Mouse (Mus musculus) embryonic facial prominence, embryonic 13.5 days (tissue): ENCODE measurements around the gene Tpst2. TPM values are rescaled to one million over a fixed set of nuclear protein-coding genes. Genes with fewer than 3 reads are reported as not detected.

ENCODE experiments used
- ATAC-seq: fragments of 200-750 bp; cut with Nextera tagmentation; 2 replicates; pipeline ENCODE4 v1.8.0; 2017; ENCODE audit warnings: low read depth; ENCODE audit not compliant: insufficient number of reproducible peaks, insufficient read depth, low FRiP score, low TSS enrichment
- H3K27ac ChIP-seq: fragments of 300-500 bp; sonication (generic); 2 replicates; pipeline ENCODE4 v1.5.1; 2015; ENCODE audit warnings: moderate library complexity, mild to moderate bottlenecking, inconsistent platforms
- H3K27me3 ChIP-seq: fragments of 300-500 bp; sonication (generic); 2 replicates; pipeline ENCODE4 v1.6.1; 2015; ENCODE audit warnings: mild to moderate bottlenecking, inconsistent platforms
- H3K36me3 ChIP-seq: fragments of 300-500 bp; sonication (generic); 2 replicates; pipeline ENCODE4 v1.6.1; 2015; ENCODE audit warnings: mild to moderate bottlenecking, inconsistent platforms
- H3K4me1 ChIP-seq: fragments of 300-500 bp; sonication (generic); 2 replicates; pipeline ENCODE4 v1.6.1; 2015; ENCODE audit warnings: inconsistent platforms
- H3K4me2 ChIP-seq: fragments of 300-500 bp; sonication (generic); 2 replicates; pipeline ENCODE4 v1.6.1; 2015; ENCODE audit warnings: moderate library complexity, mild to moderate bottlenecking, inconsistent platforms
- H3K4me3 ChIP-seq: fragments of 300-500 bp; sonication (generic); 2 replicates; pipeline ENCODE4 v1.5.1; 2015; ENCODE audit warnings: mild to moderate bottlenecking, inconsistent platforms
- H3K9ac ChIP-seq: fragments of 300-500 bp; sonication (generic); 2 replicates; pipeline ENCODE4 v1.6.1; 2015; ENCODE audit warnings: mild to moderate bottlenecking, inconsistent platforms
- H3K9me3 ChIP-seq: fragments of 300-500 bp; sonication (generic); 2 replicates; pipeline ENCODE4 v1.6.1; 2016; ENCODE audit warnings: inconsistent platforms
- WGBS: fragments of 180-500 bp; shearing (Covaris S2); methylation state at CpG from one replicate; pipeline ENCODE4 v1.1.7; 2015; ENCODE audit warnings: mixed read lengths; 5-methylcytosine and 5-hydroxymethylcytosine counted together
- polyA plus RNA-seq: library from polyadenylated mRNA; unstranded; fragments of >200 nt; fragmentation: Nextera tagmentation; extraction: Ambion mirVana; gene quantifications from 2 replicates; pipeline ENCODE4 v1.2.1, GENCODE M21; 2015

Tpst2 gene
- polyA plus RNA-seq, 1 experiment from 2014 or later: 38.7 TPM

- no peak for ATAC-seq
- no peak overlapping the region for H3K9ac ChIP-seq
- no peak overlapping the region for H3K27ac ChIP-seq
- peak overlapping the region; percentile 81 for H3K4me2 ChIP-seq
- WGBS: 36% methylated on average over 4 of the region's 4 CpGs
- H3K4me3 ChIP-seq: no peak overlapping the region; the same call in 1 of the 2 replicates
- H3K4me1 ChIP-seq: peaks cover 42% of the 10 kb centered on the region
- no peaks in the 10 kb centered on the region for H3K9me3 ChIP-seq
- no peaks in the 10 kb centered on the region for H3K36me3 ChIP-seq
- H3K27me3 ChIP-seq: peaks cover 5% of the 10 kb centered on the region
Measured at GRCm38 (mm10) chr5:112275021-112275804, 1.3 kb upstream of the Tpst2 start.

- peak overlapping the region; percentile 72 for H3K27ac ChIP-seq
- H3K36me3 ChIP-seq: no peaks in the 10 kb centered on the region
- peak overlapping the region; percentile 73 for H3K4me3 ChIP-seq
- H3K27me3 ChIP-seq: peaks cover 2% of the 10 kb centered on the region; the same call in 1 of the 2 replicates
- peak overlapping the region; percentile 81 for H3K4me2 ChIP-seq
- under 1% methylated on average over 24 of the region's 24 CpGs for WGBS
- H3K4me1 ChIP-seq: peaks cover 58% of the 10 kb centered on the region
- no peak for ATAC-seq
- peak overlapping the region; percentile 86 for H3K9ac ChIP-seq
- H3K9me3 ChIP-seq: no peaks in the 10 kb centered on the region
Measured at GRCm38 (mm10) chr5:112276907-112277348, 437 bp downstream of the Tpst2 start.

- peak overlapping the region; percentile 81 for H3K4me2 ChIP-seq
- H3K27me3 ChIP-seq: peaks cover 2% of the 10 kb centered on the region; the same call in 1 of the 2 replicates
- peak overlapping the region; percentile 86 for H3K9ac ChIP-seq
- H3K4me3 ChIP-seq: peak overlapping the region; percentile 73; the same call in 1 of the 2 replicates
- 87% methylated on average over 11 of the region's 11 CpGs for WGBS
- no peak for ATAC-seq
- peaks cover 66% of the 10 kb centered on the region for H3K4me1 ChIP-seq
- H3K36me3 ChIP-seq: no peaks in the 10 kb centered on the region
- no peak overlapping the region for H3K27ac ChIP-seq
- H3K9me3 ChIP-seq: no peaks in the 10 kb centered on the region
Measured at GRCm38 (mm10) chr5:112277906-112278470, 1.5 kb downstream of the Tpst2 start.

GRCm38 (mm10) chr5:112279181-112280021 is 2.9 kb downstream of the Tpst2 start:
- ATAC-seq: no peak
- Histone ChIP-seq H3K9ac (0 out of 2 replicates have a peak overlapping the region, but pooled peaks have one; percentile 21), H3K4me3 (no peak overlapping the region), H3K4me2 (no peak overlapping the region), H3K36me3 (no peaks in the 10 kb centered on the region; the same call in 1 of the 2 replicates), H3K27me3 (peaks cover 2% of the 10 kb centered on the region; the same call in 1 of the 2 replicates), H3K4me1 (peaks cover 69% of the 10 kb centered on the region), H3K27ac (no peak overlapping the region), H3K9me3 (no peaks in the 10 kb centered on the region)
- WGBS: 80% methylated on average over 17 of the region's 17 CpGs

GRCm38 (mm10) chr5:112280151-112280550 is 3.7 kb downstream of the Tpst2 start:
- Histone ChIP-seq H3K9me3 (no peaks in the 10 kb centered on the region), H3K9ac (0 out of 2 replicates have a peak overlapping the region, but pooled peaks have one; percentile 21), H3K4me1 (peaks cover 69% of the 10 kb centered on the region), H3K4me2 (no peak overlapping the region), H3K4me3 (no peak overlapping the region), H3K27ac (no peak overlapping the region), H3K27me3 (no peaks in the 10 kb centered on the region), H3K36me3 (no peaks in the 10 kb centered on the region; the same call in 1 of the 2 replicates)
- WGBS: 75% methylated on average over 7 of the region's 7 CpGs
- no peak for ATAC-seq

- no peak overlapping the region for H3K9ac ChIP-seq
- WGBS: 41% methylated on average over 15 of the region's 15 CpGs
- H3K36me3 ChIP-seq: no peaks in the 10 kb centered on the region; the same call in 1 of the 2 replicates
- no peak overlapping the region for H3K4me2 ChIP-seq
- peaks cover 62% of the 10 kb centered on the region for H3K4me1 ChIP-seq
- ATAC-seq: no peak
- no peak overlapping the region for H3K4me3 ChIP-seq
- no peaks in the 10 kb centered on the region for H3K9me3 ChIP-seq
- no peak overlapping the region for H3K27ac ChIP-seq
- no peaks in the 10 kb centered on the region for H3K27me3 ChIP-seq
Measured at GRCm38 (mm10) chr5:112280863-112281660, 4.6 kb downstream of the Tpst2 start.

GRCm38 (mm10) chr5:112281676-112282075 is 5.2 kb downstream of the Tpst2 start:
- Histone ChIP-seq H3K4me2 (no peak overlapping the region), H3K4me1 (peaks cover 67% of the 10 kb centered on the region), H3K4me3 (no peak overlapping the region), H3K36me3 (no peaks in the 10 kb centered on the region; the same call in 1 of the 2 replicates), H3K9me3 (no peaks in the 10 kb centered on the region), H3K9ac (no peak overlapping the region), H3K27ac (no peak overlapping the region), H3K27me3 (no peaks in the 10 kb centered on the region)
- no peak for ATAC-seq
- 80% methylated on average over 4 of the region's 4 CpGs for WGBS

GRCm38 (mm10) chr5:112282123-112282779 is 5.8 kb downstream of the Tpst2 start:
- Histone ChIP-seq H3K9ac (no peak overlapping the region), H3K9me3 (no peaks in the 10 kb centered on the region), H3K36me3 (no peaks in the 10 kb centered on the region; the same call in 1 of the 2 replicates), H3K4me1 (peaks cover 69% of the 10 kb centered on the region), H3K27me3 (no peaks in the 10 kb centered on the region), H3K4me3 (no peak overlapping the region), H3K4me2 (no peak overlapping the region), H3K27ac (peak overlapping the region; percentile 34; the same call in 1 of the 2 replicates)
- WGBS: 65% methylated on average over 6 of the region's 6 CpGs
- ATAC-seq: no peak

GRCm38 (mm10) chr5:112282780-112283482 is 6.4 kb downstream of the Tpst2 start:
- Histone ChIP-seq H3K4me3 (no peak overlapping the region), H3K27ac (peak overlapping the region; percentile 34; the same call in 1 of the 2 replicates), H3K27me3 (no peaks in the 10 kb centered on the region), H3K36me3 (no peaks in the 10 kb centered on the region; the same call in 1 of the 2 replicates), H3K9ac (no peak overlapping the region), H3K4me1 (peaks cover 62% of the 10 kb centered on the region), H3K4me2 (no peak overlapping the region), H3K9me3 (no peaks in the 10 kb centered on the region)
- 69% methylated on average over 9 of the region's 9 CpGs for WGBS
- no peak for ATAC-seq
